Mouse (Mus musculus): ENCODE data around the gene Pheta1. TPM values are rescaled to one million over a fixed set of nuclear protein-coding genes. Genes with fewer than 3 reads are reported as not detected.

Gene Pheta1
- polyA plus RNA-seq, 1 experiment from 2014 or later, result 32.6 TPM

GRCm38 (mm10) chr5:121849478-121850349 lies 930 bp downstream of the Pheta1 start:
- peak; percentile 29; the same call in 1 of the 2 replicates for ATAC-seq
- 32% methylated on average over 20 of the region's 20 CpGs for WGBS

GRCm38 (mm10) chr5:121853368-121854051 lies 4.7 kb downstream of the Pheta1 start:
- no peaks in the 10 kb centered on the region for H3K27me3 ChIP-seq (replicated peaks)
- H3K27ac ChIP-seq, result peak overlapping the region; percentile 69
- peaks cover 29% of the 10 kb centered on the region for H3K36me3 ChIP-seq
- H3K4me2 ChIP-seq (replicated peaks), result no peak overlapping the region; the same call in 1 of the 2 replicates
- no peak overlapping the region for H3K4me3 ChIP-seq (replicated peaks)
- H3K4me1 ChIP-seq (replicated peaks), result peaks cover 41% of the 10 kb centered on the region
- WGBS, result 72% methylated on average over 9 of the region's 9 CpGs
- 0 out of 2 replicates have a peak overlapping the region, but pooled peaks have one; percentile 5 for H3K9ac ChIP-seq
- no peaks in the 10 kb centered on the region for H3K9me3 ChIP-seq
- peak; percentile 46 for ATAC-seq

More at GRCm38 (mm10) chr5:121849478-121850349, 930 bp downstream of the Pheta1 start:
- Histone ChIP-seq H3K4me2 (replicated peaks) (peak overlapping the region; percentile 76), H3K27me3 (replicated peaks) (0 out of 2 replicates have a peak, but pooled peaks cover 7% of the 10 kb centered on the region), H3K27ac (peak overlapping the region; percentile 86), H3K36me3 (peaks cover 29% of the 10 kb centered on the region), H3K4me1 (replicated peaks) (peaks cover 33% of the 10 kb centered on the region), H3K9ac (peak overlapping the region; percentile 81), H3K4me3 (replicated peaks) (peak overlapping the region; percentile 87), H3K9me3 (no peaks in the 10 kb centered on the region)

DNA sequence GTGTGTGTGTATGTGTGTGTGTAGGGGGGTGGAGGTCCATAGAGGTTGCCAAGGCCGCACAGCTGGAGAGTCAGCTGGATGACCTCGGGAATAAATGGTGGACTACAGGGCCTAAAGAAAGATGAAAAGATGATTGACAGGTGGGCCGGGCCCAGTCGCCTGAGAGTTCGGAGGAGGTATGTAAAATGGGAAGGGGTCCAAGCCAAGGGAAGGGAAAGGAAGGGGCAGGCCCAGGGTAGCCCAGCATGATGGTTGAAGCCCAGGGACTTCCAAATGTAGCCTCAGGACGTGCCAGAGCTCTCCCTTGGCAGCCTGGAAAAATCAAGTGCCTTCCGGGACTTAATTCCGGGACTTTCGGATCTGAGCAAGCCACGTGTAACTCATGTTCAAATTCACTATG lies 6.0 kb downstream of the Pheta1 start:
- WGBS, result 78% methylated on average over 10 of the region's 10 CpGs
- Histone ChIP-seq H3K4me3 (replicated peaks) (no peak overlapping the region), H3K27me3 (replicated peaks) (no peaks in the 10 kb centered on the region), H3K4me2 (replicated peaks) (no peak overlapping the region), H3K27ac (no peak overlapping the region), H3K9me3 (no peaks in the 10 kb centered on the region), H3K4me1 (replicated peaks) (peaks cover 39% of the 10 kb centered on the region), H3K9ac (no peak overlapping the region), H3K36me3 (peaks cover 29% of the 10 kb centered on the region)
- ATAC-seq, result no peak

DNA sequence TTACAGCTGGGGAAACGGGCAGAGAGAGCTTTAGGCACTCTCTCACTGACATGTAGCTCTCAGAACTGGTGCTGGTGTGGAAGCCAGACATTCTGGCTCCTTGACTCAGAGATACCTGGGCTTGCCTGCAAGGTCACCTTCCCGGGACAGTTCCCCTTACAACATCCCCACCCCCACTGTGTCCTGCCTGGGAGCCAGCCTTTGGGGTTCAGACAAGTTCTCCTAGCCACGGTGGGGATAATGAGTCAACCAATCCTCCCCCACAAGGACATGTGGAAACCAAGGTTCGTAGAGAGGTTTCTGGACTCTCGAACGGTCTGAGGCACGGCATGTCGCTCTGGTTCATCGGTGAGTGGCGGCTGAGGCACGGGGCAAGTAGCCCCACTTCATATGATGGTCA lies 8.0 kb downstream of the Pheta1 start:
- WGBS, result 82% methylated on average over 11 of the region's 11 CpGs
- peaks cover 28% of the 10 kb centered on the region for H3K36me3 ChIP-seq
- H3K27me3 ChIP-seq (replicated peaks), result no peaks in the 10 kb centered on the region
- H3K27ac ChIP-seq, result peak overlapping the region; percentile 52; the same call in 1 of the 2 replicates
- H3K4me1 ChIP-seq (replicated peaks), result peaks cover 20% of the 10 kb centered on the region
- ATAC-seq, result no peak
- H3K9ac ChIP-seq, result no peak overlapping the region
- no peak overlapping the region for H3K4me3 ChIP-seq (replicated peaks)
- no peaks in the 10 kb centered on the region; the same call in 1 of the 2 replicates for H3K9me3 ChIP-seq
- H3K4me2 ChIP-seq (replicated peaks), result no peak overlapping the region

GRCm38 (mm10) chr5:121858427-121858826 lies 9.6 kb downstream of the Pheta1 start:
- H3K4me2 ChIP-seq (replicated peaks), result 0 out of 2 replicates have a peak overlapping the region, but pooled peaks have one; percentile 20
- H3K27ac ChIP-seq, result 0 out of 2 replicates have a peak overlapping the region, but pooled peaks have one; percentile 27
- ATAC-seq, result no peak
- no peaks in the 10 kb centered on the region; the same call in 1 of the 2 replicates for H3K9me3 ChIP-seq
- 67% methylated on average over 12 of the region's 12 CpGs for WGBS
- no peaks in the 10 kb centered on the region for H3K27me3 ChIP-seq (replicated peaks)
- H3K36me3 ChIP-seq, result peaks cover 11% of the 10 kb centered on the region
- H3K4me1 ChIP-seq (replicated peaks), result peaks cover 17% of the 10 kb centered on the region
- no peak overlapping the region for H3K9ac ChIP-seq
- H3K4me3 ChIP-seq (replicated peaks), result no peak overlapping the region

GRCm38 (mm10) chr5:121861964-121862363 lies 13.2 kb downstream of the Pheta1 start:
- WGBS, result 41% methylated on average over 5 of the region's 5 CpGs
- no peak overlapping the region for H3K4me3 ChIP-seq (replicated peaks)
- no peak overlapping the region for H3K4me2 ChIP-seq (replicated peaks)
- H3K36me3 ChIP-seq, result peaks cover 6% of the 10 kb centered on the region
- H3K4me1 ChIP-seq (replicated peaks), result 0 out of 2 replicates have a peak, but pooled peaks cover 5% of the 10 kb centered on the region
- no peaks in the 10 kb centered on the region; the same call in 1 of the 2 replicates for H3K9me3 ChIP-seq
- no peaks in the 10 kb centered on the region for H3K27me3 ChIP-seq (replicated peaks)
- no peak overlapping the region for H3K27ac ChIP-seq
- peak; percentile 19; the same call in 1 of the 2 replicates for ATAC-seq
- H3K9ac ChIP-seq, result no peak overlapping the region

GRCm38 (mm10) chr5:121864330-121864729 lies 15.5 kb downstream of the Pheta1 start:
- 10% methylated on average over 10 of the region's 11 CpGs for WGBS
- Histone ChIP-seq H3K4me2 (replicated peaks) (peak overlapping the region; percentile 46), H3K9ac (no peak overlapping the region), H3K4me1 (replicated peaks) (0 out of 2 replicates have a peak, but pooled peaks cover 5% of the 10 kb centered on the region), H3K27me3 (replicated peaks) (no peaks in the 10 kb centered on the region), H3K4me3 (replicated peaks) (no peak overlapping the region), H3K36me3 (peaks cover 6% of the 10 kb centered on the region), H3K9me3 (no peaks in the 10 kb centered on the region; the same call in 1 of the 2 replicates), H3K27ac (no peak overlapping the region)
- peak; percentile 16; the same call in 1 of the 2 replicates for ATAC-seq

DNA sequence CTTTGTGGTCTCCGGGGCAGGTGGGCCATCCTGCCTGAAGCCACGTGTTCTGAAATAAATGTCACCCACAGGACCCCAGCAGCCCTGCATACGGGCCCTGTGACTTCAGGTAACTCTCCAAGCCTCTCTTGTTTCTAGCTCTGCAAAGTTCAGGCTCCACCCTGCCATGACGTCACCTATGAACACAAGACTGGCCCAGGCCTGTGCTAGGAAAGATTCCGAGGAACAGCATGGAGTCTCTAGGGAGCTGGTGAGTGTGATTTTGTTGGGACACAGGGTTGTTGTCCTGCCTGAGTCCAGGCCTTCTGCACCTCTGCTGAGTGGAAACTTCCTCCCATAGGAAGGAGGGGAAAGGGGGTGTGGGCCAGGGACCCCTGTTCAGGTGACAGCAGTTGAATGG lies 19.2 kb downstream of the Pheta1 start:
- ATAC-seq, result no peak
- H3K27ac ChIP-seq, result no peak overlapping the region
- 0 out of 2 replicates have a peak, but pooled peaks cover 5% of the 10 kb centered on the region for H3K4me1 ChIP-seq (replicated peaks)
- H3K27me3 ChIP-seq (replicated peaks), result no peaks in the 10 kb centered on the region
- H3K9ac ChIP-seq, result no peak overlapping the region
- H3K4me3 ChIP-seq (replicated peaks), result no peak overlapping the region
- no peak overlapping the region for H3K4me2 ChIP-seq (replicated peaks)
- 61% methylated on average over 5 of the region's 5 CpGs for WGBS
- no peaks in the 10 kb centered on the region for H3K36me3 ChIP-seq
- H3K9me3 ChIP-seq, result no peaks in the 10 kb centered on the region

- Histone ChIP-seq H3K9me3 (no peaks in the 10 kb centered on the region), H3K27ac (no peak overlapping the region), H3K4me2 (replicated peaks) (no peak overlapping the region), H3K27me3 (replicated peaks) (no peaks in the 10 kb centered on the region), H3K4me1 (replicated peaks) (no peaks in the 10 kb centered on the region), H3K36me3 (no peaks in the 10 kb centered on the region), H3K9ac (no peak overlapping the region), H3K4me3 (replicated peaks) (no peak overlapping the region)
- no peak for ATAC-seq
- 62% methylated on average over 6 of the region's 6 CpGs for WGBS
Observed at GRCm38 (mm10) chr5:121870832-121871231, 22.0 kb downstream of the Pheta1 start.

DNA sequence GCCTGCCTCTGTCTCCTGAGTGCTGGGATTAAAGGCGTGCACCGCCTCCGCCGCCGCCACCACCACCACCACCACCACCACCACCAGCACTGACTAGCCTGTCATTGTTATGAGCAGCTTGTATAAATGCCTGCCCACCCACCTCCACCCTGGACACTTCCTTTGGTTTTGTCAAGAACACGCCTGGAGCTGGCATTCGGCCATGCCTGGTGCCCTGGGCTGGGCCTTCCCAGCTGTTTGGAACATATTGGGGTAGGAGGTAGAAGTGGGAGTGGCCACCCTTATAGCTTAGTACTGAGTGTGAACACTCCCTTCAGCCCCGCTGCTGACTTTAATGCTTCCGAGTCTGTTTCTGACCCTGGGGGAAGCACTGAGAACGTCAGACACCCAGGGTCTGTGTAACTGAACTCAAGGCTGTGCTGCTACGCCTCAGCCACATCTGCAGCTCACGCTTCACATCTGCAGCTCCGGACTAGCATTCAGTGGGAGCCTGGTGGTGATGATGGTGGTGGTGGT lies 22.8 kb downstream of the Pheta1 start:
- no peak overlapping the region for H3K4me3 ChIP-seq (replicated peaks)
- H3K36me3 ChIP-seq, result no peaks in the 10 kb centered on the region
- no peaks in the 10 kb centered on the region for H3K4me1 ChIP-seq (replicated peaks)
- no peaks in the 10 kb centered on the region for H3K27me3 ChIP-seq (replicated peaks)
- no peak overlapping the region for H3K27ac ChIP-seq
- H3K4me2 ChIP-seq (replicated peaks), result no peak overlapping the region
- no peaks in the 10 kb centered on the region for H3K9me3 ChIP-seq
- ATAC-seq, result no peak
- H3K9ac ChIP-seq, result no peak overlapping the region
- 86% methylated on average over 13 of the region's 13 CpGs for WGBS

GRCm38 (mm10) chr5:121872158-121872557 lies 23.4 kb downstream of the Pheta1 start:
- no peak overlapping the region for H3K4me3 ChIP-seq (replicated peaks)
- peak; percentile 48 for ATAC-seq
- H3K36me3 ChIP-seq, result no peaks in the 10 kb centered on the region
- WGBS, result 7% methylated on average over 4 of the region's 4 CpGs
- H3K27me3 ChIP-seq (replicated peaks), result no peaks in the 10 kb centered on the region
- no peak overlapping the region for H3K4me2 ChIP-seq (replicated peaks)
- no peaks in the 10 kb centered on the region for H3K9me3 ChIP-seq
- no peak overlapping the region for H3K27ac ChIP-seq
- no peak overlapping the region for H3K9ac ChIP-seq
- H3K4me1 ChIP-seq (replicated peaks), result no peaks in the 10 kb centered on the region

- no peaks in the 10 kb centered on the region for H3K36me3 ChIP-seq
- H3K27ac ChIP-seq, result no peak overlapping the region
- H3K4me2 ChIP-seq (replicated peaks), result no peak overlapping the region
- ATAC-seq, result no peak
- WGBS, result 88% methylated on average over 12 of the region's 12 CpGs
- H3K9ac ChIP-seq, result no peak overlapping the region
- no peak overlapping the region for H3K4me3 ChIP-seq (replicated peaks)
- H3K27me3 ChIP-seq (replicated peaks), result no peaks in the 10 kb centered on the region
- no peaks in the 10 kb centered on the region for H3K4me1 ChIP-seq (replicated peaks)
- no peaks in the 10 kb centered on the region for H3K9me3 ChIP-seq
Observed at GRCm38 (mm10) chr5:121875041-121875440, 26.3 kb downstream of the Pheta1 start.

Measured in intestine, embryonic 15.5 days (tissue).